Mouse (Mus musculus) olfactory bulb, adult 2 months (tissue): ENCODE measurements around the gene Map3k1.

ENCODE experiments used
- CTCF ChIP-seq: fragments of 200-500 bp; IDR thresholded peaks from 2 replicates; pipeline ENCODE4 v1.5.1; 2012; ENCODE audit warnings: low read depth, mild to moderate bottlenecking, low read length, moderate library complexity; ENCODE audit not compliant: insufficient read depth
- POLR2A ChIP-seq: fragments of 200-500 bp; IDR thresholded peaks from 2 replicates; pipeline ENCODE4 v1.6.1; 2012; ENCODE audit warnings: mild to moderate bottlenecking, low read depth, low read length, moderate library complexity; ENCODE audit not compliant: insufficient read depth

GRCm38 (mm10) chr13:111803506-111803905 lies 5.3 kb downstream of the Map3k1 start:
- TF ChIP-seq CTCF (no peak), POLR2A (no peak)
